Mouse (Mus musculus) limb, embryonic 10.5 days (tissue): ENCODE measurements at regions not wholly inside any gene's neighbourhood (a gene's known extent, or its start where the extent isn't known, plus 50 kb on each side); places are given as distances from the start of the nearest gene placed in this dataset.
"Not testable (repeated sequence)": the region's sequence is repeated elsewhere in the genome, so short reads cannot be mapped to it uniquely, and the experiment has no call there.

Source experiments
- DNase-seq: peaks from one replicate; pipeline ENCODE4 v3.0.0-alpha.2; 2017; ENCODE audit warnings: low spot score
- H3K27ac ChIP-seq: fragments of 300-500 bp; sonication (generic); 2 replicates; pipeline ENCODE4 v1.5.1; 2016; ENCODE audit warnings: mild to moderate bottlenecking
- H3K27me3 ChIP-seq: fragments of 300-500 bp; sonication (generic); 2 replicates; pipeline ENCODE4 v1.6.1; 2016; ENCODE audit warnings: low read depth, mild to moderate bottlenecking; ENCODE audit not compliant: poor library complexity, severe bottlenecking
- H3K36me3 ChIP-seq: fragments of 300-500 bp; sonication (generic); 2 replicates; pipeline ENCODE4 v1.6.1; 2016; ENCODE audit warnings: mild to moderate bottlenecking, moderate library complexity
- H3K4me1 ChIP-seq: fragments of 300-500 bp; sonication (generic); 2 replicates; pipeline ENCODE4 v1.6.1; 2016
- H3K4me3 ChIP-seq: fragments of 300-500 bp; sonication (generic); 2 replicates; pipeline ENCODE4 v1.5.1; 2016; ENCODE audit warnings: mild to moderate bottlenecking, moderate library complexity
- H3K9me3 ChIP-seq: fragments of 300-500 bp; sonication (generic); replicated peaks from 2 replicates; pipeline ENCODE4 v1.6.1; 2016; ENCODE audit warnings: mild to moderate bottlenecking
- WGBS: fragments of 180-500 bp; shearing (Covaris S2); methylation state at CpG from one replicate; pipeline ENCODE4 v1.1.7; 2016; 5-methylcytosine and 5-hydroxymethylcytosine counted together

DNA sequence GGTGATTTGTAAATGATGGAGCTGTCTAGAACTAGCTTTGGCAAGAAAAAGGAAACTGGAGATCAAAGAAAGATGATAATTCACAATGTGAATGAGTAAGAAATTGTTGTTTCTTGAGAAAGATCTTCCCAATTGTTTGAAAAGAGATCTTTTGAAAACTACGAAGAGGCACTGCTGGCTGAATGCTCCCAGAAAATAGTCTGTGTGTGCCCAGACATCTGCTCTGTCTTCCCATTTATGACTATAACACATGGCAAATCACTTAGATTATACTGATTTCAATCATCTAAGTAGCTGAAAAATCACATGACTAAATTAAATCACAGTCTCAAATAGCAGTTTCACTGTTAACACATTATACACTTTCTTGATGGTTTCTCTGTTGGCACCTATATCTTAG lies 434.2 kb upstream of the Sema6d start:
- Histone ChIP-seq H3K4me3 (no peak overlapping the region), H3K4me1 (no peaks in the 10 kb centered on the region), H3K27me3 (no peaks in the 10 kb centered on the region), H3K36me3 (no peaks in the 10 kb centered on the region), H3K9me3 (no peaks in the 10 kb centered on the region), H3K27ac (no peak overlapping the region)
- 79% methylated on average over 1 of the region's 1 CpGs for WGBS
- DNase-seq: no peak

DNA sequence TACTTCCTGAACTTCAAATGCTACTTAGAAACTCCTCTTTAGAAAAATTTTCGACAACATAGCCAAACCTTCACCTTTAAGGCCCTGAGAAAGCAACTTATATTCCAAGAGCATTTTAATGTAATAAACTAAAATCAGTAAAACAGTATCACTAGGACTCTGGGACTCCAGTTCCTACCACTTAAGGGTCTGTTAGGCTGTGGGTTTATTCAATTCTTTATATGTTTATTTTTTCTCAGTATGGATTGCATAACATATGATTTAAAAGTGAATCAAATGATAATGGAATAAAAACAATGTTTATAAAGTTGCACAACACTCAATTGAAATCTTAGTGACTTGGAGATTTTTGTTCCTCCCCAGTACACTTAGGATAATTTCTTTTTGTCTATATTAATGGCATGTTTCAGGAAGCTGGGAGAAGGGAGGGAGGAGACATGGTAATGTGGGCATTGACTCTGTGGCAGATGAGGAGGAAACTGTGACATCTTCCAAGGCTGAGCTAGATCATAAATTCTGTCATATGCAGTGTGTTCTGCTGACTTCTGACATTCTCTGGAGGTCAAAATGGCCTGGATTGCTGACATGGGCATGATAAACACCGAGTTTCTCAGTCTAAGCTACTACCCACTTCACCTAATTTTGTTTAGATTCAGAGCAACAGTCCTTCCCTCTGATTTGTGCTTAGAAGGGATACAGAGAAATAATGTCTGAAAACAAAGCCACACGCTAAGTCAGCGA lies 401.3 kb upstream of the Sema6d start:
- no peak for DNase-seq
- H3K27me3 ChIP-seq: no peaks in the 10 kb centered on the region
- H3K4me1 ChIP-seq: no peaks in the 10 kb centered on the region
- H3K9me3 ChIP-seq: no peaks in the 10 kb centered on the region
- WGBS: 78% methylated on average over 4 of the region's 4 CpGs
- no peak overlapping the region for H3K27ac ChIP-seq
- no peak overlapping the region for H3K4me3 ChIP-seq
- no peaks in the 10 kb centered on the region for H3K36me3 ChIP-seq

DNA sequence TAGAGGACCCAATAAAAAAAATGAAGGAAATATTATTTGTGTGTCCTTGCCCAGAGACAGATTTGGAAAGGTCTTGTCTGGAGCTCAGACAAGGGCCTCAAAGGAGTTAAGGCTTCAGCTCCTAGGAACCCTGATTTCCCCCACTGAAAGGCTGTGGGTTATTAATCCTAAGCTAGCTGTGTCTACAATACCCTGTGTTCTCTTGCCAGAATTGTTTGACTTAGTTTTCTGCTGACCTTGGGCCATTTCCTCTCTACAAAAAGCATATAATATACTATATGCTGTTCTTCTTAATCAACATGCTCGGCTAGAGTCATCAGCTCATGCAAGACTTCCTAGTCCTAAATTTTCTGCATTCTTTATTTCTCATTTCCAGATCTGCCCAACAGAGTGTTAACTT lies 400.0 kb upstream of the Sema6d start:
- WGBS: 97% methylated on average over 1 of the region's 1 CpGs
- no peaks in the 10 kb centered on the region for H3K9me3 ChIP-seq
- no peaks in the 10 kb centered on the region for H3K4me1 ChIP-seq
- no peak overlapping the region for H3K27ac ChIP-seq
- H3K36me3 ChIP-seq: no peaks in the 10 kb centered on the region
- H3K27me3 ChIP-seq: no peaks in the 10 kb centered on the region
- H3K4me3 ChIP-seq: no peak overlapping the region
- DNase-seq: no peak

DNA sequence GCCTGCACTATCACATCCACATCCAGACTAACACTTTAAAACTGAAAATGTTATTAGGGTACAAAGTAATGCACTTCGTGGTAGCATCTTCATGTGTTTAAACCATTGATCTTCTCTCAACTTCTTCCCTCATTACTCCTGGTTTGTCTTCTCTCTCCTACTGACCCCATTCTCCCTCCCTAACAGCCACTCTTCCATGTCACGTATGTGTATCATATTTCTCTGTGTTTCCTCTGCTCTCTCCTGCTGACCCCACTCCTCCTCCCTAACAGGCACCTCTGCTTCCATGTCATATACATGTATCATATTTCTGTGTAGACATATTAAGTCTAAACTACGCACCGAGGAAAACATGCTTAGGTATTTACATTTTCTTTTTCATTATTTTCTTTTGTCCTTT lies 350.1 kb upstream of the Sema6d start:
- WGBS: 85% methylated on average over 4 of the region's 4 CpGs
- no peak overlapping the region for H3K4me3 ChIP-seq

GRCm38 (mm10) chr2:123740541-123740940 lies 349.2 kb upstream of the Sema6d start:
- H3K4me1 ChIP-seq: no peaks in the 10 kb centered on the region
- 85% methylated on average over 6 of the region's 6 CpGs for WGBS
- no peak overlapping the region for H3K27ac ChIP-seq
- no peaks in the 10 kb centered on the region for H3K36me3 ChIP-seq
- H3K27me3 ChIP-seq: no peaks in the 10 kb centered on the region
- no peak for DNase-seq
- no peak overlapping the region for H3K4me3 ChIP-seq
- H3K9me3 ChIP-seq: no peaks in the 10 kb centered on the region

More for the DNA sequence above, 350.1 kb upstream of the Sema6d start:
- DNase-seq: no peak
- H3K9me3 ChIP-seq: no peaks in the 10 kb centered on the region
- no peaks in the 10 kb centered on the region for H3K4me1 ChIP-seq
- H3K36me3 ChIP-seq: no peaks in the 10 kb centered on the region
- no peak overlapping the region for H3K27ac ChIP-seq
- H3K27me3 ChIP-seq: no peaks in the 10 kb centered on the region

DNA sequence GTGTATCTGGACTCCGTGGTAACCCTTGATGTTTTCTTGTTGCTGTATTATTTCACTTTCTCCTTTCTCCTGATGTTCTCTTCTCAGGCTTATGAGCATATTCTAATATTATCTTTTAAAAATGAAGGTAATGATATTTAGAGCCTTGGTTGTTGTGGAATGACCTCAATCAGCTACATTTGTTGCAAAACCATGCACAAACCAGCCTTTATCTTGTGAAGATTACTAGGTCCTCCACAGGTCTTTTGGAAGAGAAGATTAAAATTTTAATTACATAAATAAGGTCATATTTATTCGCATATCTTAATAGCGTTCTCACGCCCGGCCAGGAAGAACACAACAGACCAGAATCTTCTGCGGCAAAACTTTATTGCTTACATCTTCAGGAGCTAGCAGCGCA lies 335.5 kb upstream of the Sema6d start:
- Histone ChIP-seq H3K9me3 (no peaks in the 10 kb centered on the region), H3K27me3 (no peaks in the 10 kb centered on the region), H3K27ac (no peak overlapping the region), H3K4me3 (0 out of 2 replicates have a peak overlapping the region, but pooled peaks have one; percentile 30), H3K4me1 (no peaks in the 10 kb centered on the region), H3K36me3 (no peaks in the 10 kb centered on the region)
- DNase-seq: no peak
- 78% methylated on average over 7 of the region's 7 CpGs for WGBS

- H3K36me3 ChIP-seq, H3K27ac ChIP-seq, H3K27me3 ChIP-seq, H3K9me3 ChIP-seq, DNase-seq, H3K4me1 ChIP-seq: not testable (repeated sequence)
- WGBS: 54% methylated on average over 20 of the region's 24 CpGs
- 0 out of 2 replicates have a peak overlapping the region, but pooled peaks have one; percentile 30 for H3K4me3 ChIP-seq
These were observed 334.9 kb upstream of the Sema6d start for GRCm38 (mm10) chr2:123754656-123755499.

DNA sequence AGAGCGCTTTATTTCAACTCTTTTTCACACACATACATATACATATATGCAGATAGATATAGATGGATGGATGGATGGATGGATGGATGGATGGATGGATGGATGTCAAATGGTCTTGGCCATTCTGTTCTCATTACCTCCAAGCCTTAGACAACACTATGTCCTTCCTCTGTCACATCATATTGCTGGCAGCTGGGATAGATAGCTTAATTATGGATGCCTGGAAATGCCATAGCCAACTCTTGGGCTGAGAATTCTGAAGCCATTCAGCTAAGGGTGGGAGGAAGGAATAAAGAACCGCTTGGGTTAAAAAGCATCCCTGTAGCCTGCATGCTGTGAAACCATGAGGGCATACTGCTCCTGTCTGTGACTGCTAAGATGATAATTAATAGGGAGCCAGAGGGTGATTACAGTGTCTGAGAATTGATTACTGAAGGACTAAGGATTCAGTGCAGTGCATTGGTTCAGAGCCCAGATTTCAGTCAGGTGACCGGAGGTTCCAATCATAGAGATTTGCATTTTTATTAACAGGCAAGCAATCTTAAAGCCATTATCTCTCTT lies 290.5 kb upstream of the Sema6d start:
- 91% methylated on average over 3 of the region's 3 CpGs for WGBS
- H3K9me3 ChIP-seq: no peaks in the 10 kb centered on the region
- no peaks in the 10 kb centered on the region for H3K4me1 ChIP-seq

GRCm38 (mm10) chr2:123805646-123806045 lies 284.1 kb upstream of the Sema6d start:
- H3K27me3 ChIP-seq: no peaks in the 10 kb centered on the region
- H3K36me3 ChIP-seq: no peaks in the 10 kb centered on the region
- WGBS: 81% methylated on average over 2 of the region's 2 CpGs
- H3K9me3 ChIP-seq: no peaks in the 10 kb centered on the region
- DNase-seq: no peak
- no peaks in the 10 kb centered on the region for H3K4me1 ChIP-seq
- H3K4me3 ChIP-seq: no peak overlapping the region
- no peak overlapping the region for H3K27ac ChIP-seq

More for the DNA sequence above, 290.5 kb upstream of the Sema6d start:
- DNase-seq: no peak
- H3K27ac ChIP-seq: no peak overlapping the region
- no peaks in the 10 kb centered on the region for H3K27me3 ChIP-seq
- H3K36me3 ChIP-seq: no peaks in the 10 kb centered on the region
- no peak overlapping the region for H3K4me3 ChIP-seq

GRCm38 (mm10) chr2:123806370-123806769 lies 283.4 kb upstream of the Sema6d start:
- no peaks in the 10 kb centered on the region for H3K4me1 ChIP-seq

DNA sequence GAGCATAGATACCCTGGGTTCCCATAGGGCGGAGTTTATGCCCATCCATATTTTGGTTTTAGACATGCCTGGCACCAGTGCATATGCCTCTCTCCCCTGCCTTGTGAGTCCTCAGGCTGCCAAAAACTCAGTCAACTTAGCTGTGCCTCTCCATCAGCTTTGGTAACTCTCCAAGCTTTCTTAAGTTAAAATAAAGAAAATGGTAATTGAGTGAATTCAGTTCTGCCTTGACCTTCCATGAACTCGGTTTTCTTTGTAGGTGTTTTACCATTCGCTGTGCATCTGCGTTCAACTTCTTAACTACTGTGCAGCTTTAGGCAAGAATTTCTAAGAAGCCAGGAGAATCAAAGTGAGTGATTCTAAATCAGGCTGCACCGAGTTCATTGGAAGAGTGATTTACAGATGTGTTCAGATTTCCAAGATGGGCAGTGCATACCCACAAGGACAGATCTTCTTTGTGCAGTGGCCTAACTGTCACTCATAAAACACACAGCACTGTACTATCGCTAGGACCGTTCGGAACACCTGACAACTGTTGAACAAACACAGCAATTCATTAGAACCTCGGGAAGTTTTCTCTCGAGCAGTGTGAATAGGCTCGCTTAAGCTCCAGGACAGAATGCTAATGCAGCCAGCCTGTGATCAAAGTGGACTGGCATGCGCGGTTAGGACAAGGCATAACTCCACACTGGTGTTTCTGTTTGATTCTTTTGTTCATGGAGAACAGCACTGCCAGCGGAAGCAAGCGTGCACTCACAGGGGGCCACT lies 276.4 kb upstream of the Sema6d start:
- no peak overlapping the region for H3K27ac ChIP-seq

More at GRCm38 (mm10) chr2:123806370-123806769, 283.4 kb upstream of the Sema6d start:
- Histone ChIP-seq H3K9me3 (no peaks in the 10 kb centered on the region), H3K4me3 (no peak overlapping the region), H3K27me3 (no peaks in the 10 kb centered on the region), H3K36me3 (no peaks in the 10 kb centered on the region), H3K27ac (no peak overlapping the region)
- 83% methylated on average over 2 of the region's 2 CpGs for WGBS
- DNase-seq: no peak

GRCm38 (mm10) chr2:123813950-123814337 lies 275.8 kb upstream of the Sema6d start:
- no peaks in the 10 kb centered on the region for H3K9me3 ChIP-seq
- no peak for DNase-seq
- H3K36me3 ChIP-seq: no peaks in the 10 kb centered on the region
- WGBS: 66% methylated on average over 3 of the region's 3 CpGs
- H3K27me3 ChIP-seq: no peaks in the 10 kb centered on the region
- H3K27ac ChIP-seq: no peak overlapping the region
- no peak overlapping the region for H3K4me3 ChIP-seq
- H3K4me1 ChIP-seq: no peaks in the 10 kb centered on the region

More for the DNA sequence above, 276.4 kb upstream of the Sema6d start:
- 83% methylated on average over 15 of the region's 15 CpGs for WGBS
- Histone ChIP-seq H3K27me3 (no peaks in the 10 kb centered on the region), H3K36me3 (no peaks in the 10 kb centered on the region), H3K4me3 (no peak overlapping the region), H3K4me1 (no peaks in the 10 kb centered on the region), H3K9me3 (no peaks in the 10 kb centered on the region)
- DNase-seq: no peak
